ENCODE assay signal across 8 mouse cellular contexts in genomic region chr6:86020948-86021347, GRCm38 (mm10). TPM values are rescaled to one million over a fixed set of nuclear protein-coding genes. Genes with fewer than 3 reads are reported as not detected.
A peak's percentile ranks its signal among the peaks of the same experiment; 100 is the strongest.
DNase-seq lines count a peak whose midpoint lies in the region; ATAC-seq lines count a peak whose summit lies in the region.

No protein-coding gene starts in this region.

- intact Hi-C loops in heart, postnatal 14 days (cut with DNase I): loop anchor here (2.0 to 5.0 kb wide), 2 partner anchors 64 to 341 kb away; no protein-coding TSS in a partner anchor
- intact Hi-C loops in heart, postnatal 25 days (cut with DNase I): loop anchor here (5.0 to 10.0 kb wide), 2 partner anchors 66 to 344 kb away; partner anchors contain the start of gene Fam136a
- intact Hi-C loops in left cerebral cortex, postnatal 14 days (cut with DNase I): no loop called here

- peak; percentile 32 to 69; a peak in 2 of 4 replicates for ATAC-seq in hematopoietic stem cell, adult 5-6 weeks (replicated peaks in 1 of 2; ENCODE audit: insufficient read depth in 1 of 2, low FRiP score in 2 of 2, low TSS enrichment in 1 of 2, low read depth in 1 of 2, poor library complexity in 2 of 2, severe bottlenecking in 2 of 2)
- peak; percentile 64; the same call in 1 of the 2 replicates for ATAC-seq in megakaryocyte-erythroid progenitor cell, adult 5-6 weeks (replicated peaks; ENCODE audit: low FRiP score, low TSS enrichment, poor library complexity, severe bottlenecking)

- DNase-seq in heart, postnatal 14 days: peak; percentile 16 to 47
- DNase-seq in heart, postnatal 25 days (ENCODE audit: low spot score): no peak
- DNase-seq in 3T3-L1 (ENCODE audit: low read depth, low spot score): peak; percentile 65
- peak; percentile 44 for DNase-seq in NIH3T3 (ENCODE audit: low read depth)
- DNase-seq in layer of hippocampus, postnatal 10 days (ENCODE audit: low spot score in 2 of 2): no peak
- DNase-seq in left cerebral cortex, postnatal 14 days (ENCODE audit: low spot score in 2 of 2): no peak

RNA-seq across cellular contexts. Expression of gene Figla, which starts 5.0 kb away (rescaled TPM):
- total RNA-seq in heart, postnatal 14 days (2021): not detected
- total RNA-seq in heart, postnatal 25 days (2021): not detected
- not detected in 2 replicates for total RNA-seq in hematopoietic stem cell, adult 5-6 weeks (2017)
- total RNA-seq in megakaryocyte-erythroid progenitor cell, adult 5-6 weeks (2014; fragmentation: Nextera tagmentation): not detected in 2 replicates
- not detected in 2 replicates for total RNA-seq in megakaryocyte-erythroid progenitor cell, adult 5-6 weeks (2017)
- total RNA-seq in layer of hippocampus, postnatal 10 days (2021): not detected
- not detected for total RNA-seq in left cerebral cortex, postnatal 14 days (2021)

RNA-seq across cellular contexts. Expression of gene Add2, which starts 7.5 kb away (rescaled TPM):
- 1 to 10 TPM in 1 of 2 experiments, under 1 TPM in 1; 0.68 to 1.0 TPM for total RNA-seq in heart, postnatal 14 days (2021)
- under 1 TPM; 0.29 to 0.31 TPM for total RNA-seq in heart, postnatal 25 days (2021)
- total RNA-seq in hematopoietic stem cell, adult 5-6 weeks (2017): 2.9 and 14.7 TPM in 2 replicates
- 109 and 115 TPM in 2 replicates for total RNA-seq in megakaryocyte-erythroid progenitor cell, adult 5-6 weeks (2014; fragmentation: Nextera tagmentation)
- 66.5 and 114 TPM in 2 replicates for total RNA-seq in megakaryocyte-erythroid progenitor cell, adult 5-6 weeks (2017)
- total RNA-seq in layer of hippocampus, postnatal 10 days (2021): 100 to 1,000 TPM; 197 to 202 TPM
- 100 to 1,000 TPM; 225 to 236 TPM for total RNA-seq in left cerebral cortex, postnatal 14 days (2021)

RNA-seq across cellular contexts. Expression of gene Dusp11, which starts 59.5 kb away (rescaled TPM):
- total RNA-seq in heart, postnatal 14 days (2021): 10 to 100 TPM; 63.3 to 64.3 TPM
- total RNA-seq in heart, postnatal 25 days (2021): 10 to 100 TPM; 43.6 to 51.7 TPM
- total RNA-seq in hematopoietic stem cell, adult 5-6 weeks (2017): 44.3 and 52.3 TPM in 2 replicates
- 93.0 and 94.7 TPM in 2 replicates for total RNA-seq in megakaryocyte-erythroid progenitor cell, adult 5-6 weeks (2014; fragmentation: Nextera tagmentation)
- total RNA-seq in megakaryocyte-erythroid progenitor cell, adult 5-6 weeks (2017): 46.7 and 51.1 TPM in 2 replicates
- total RNA-seq in layer of hippocampus, postnatal 10 days (2021): 10 to 100 TPM; 79.0 to 89.5 TPM
- 10 to 100 TPM; 75.4 to 78.5 TPM for total RNA-seq in left cerebral cortex, postnatal 14 days (2021)

Comparison
In these comparisons a context has a peak if more than half of its experiments do, and no peak if none do; other contexts are left out.
1. DNase-seq: peak in heart, postnatal 14 days (2 of 2), 3T3-L1 (single experiment) and NIH3T3 (single experiment); none in heart, postnatal 25 days (single experiment), layer of hippocampus, postnatal 10 days (0 of 2) and left cerebral cortex, postnatal 14 days (0 of 2).